Mouse (Mus musculus) cerebellum, adult 2 months (tissue): ENCODE data around the gene Dapk2.

Experiments used
- CTCF ChIP-seq: fragments of 200-500 bp; IDR thresholded peaks from 2 replicates; pipeline ENCODE4 v1.5.1; 2011; ENCODE audit warnings: low read depth, mild to moderate bottlenecking, control low read depth, low read length, moderate library complexity, borderline replicate concordance; ENCODE audit not compliant: insufficient read depth
- POLR2A ChIP-seq: fragments of 200-500 bp; IDR thresholded peaks from 2 replicates; pipeline ENCODE4 v1.6.1; 2011; ENCODE audit warnings: low read length, control low read depth, borderline replicate concordance; ENCODE audit not compliant: insufficient read depth

DNA sequence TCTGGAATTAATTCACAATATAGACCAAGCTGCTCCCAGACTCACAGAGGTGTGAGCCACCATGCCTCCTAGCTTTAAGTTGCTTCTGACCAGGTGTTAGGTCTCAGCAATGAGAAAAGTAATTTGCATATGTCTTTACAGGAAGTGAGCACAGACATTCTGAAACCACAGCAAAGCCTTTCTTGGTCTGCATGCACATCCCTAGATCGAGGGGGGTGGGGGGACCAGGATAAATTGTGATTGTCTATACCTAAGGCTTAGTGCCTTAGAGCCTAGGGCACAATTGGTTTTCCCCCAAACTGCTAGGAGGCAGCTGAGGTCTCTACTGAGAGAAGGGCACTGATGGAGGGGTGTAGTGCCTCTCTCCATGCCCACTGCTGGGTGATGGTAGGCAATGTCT lies 122.5 kb downstream of the Dapk2 start:
- no peak for TF ChIP-seq POLR2A
- TF ChIP-seq CTCF: no peak
